ENCODE assay signal across 8 mouse cellular contexts in genomic region chr5:64505835-64506600, GRCm38 (mm10).
DNase-seq lines count a peak whose midpoint lies in the region; ATAC-seq and TF ChIP-seq lines count a peak whose summit lies in the region.

No protein-coding gene starts in this region.

- TF ChIP-seq CTCF in left cerebral cortex, adult 2 months (IDR thresholded peaks at IDR 0.05), result peak; percentile 96

- peak overlapping the region; percentile 35 for H3K4me3 ChIP-seq in hindbrain, embryonic 16.5 days (ENCODE audit: low read length)
- peak overlapping the region; percentile 41 for H3K4me3 ChIP-seq in left cerebral cortex, adult 2 months

- peaks cover 11% of the 10 kb centered on the region; the same call in 1 of the 2 replicates for H3K4me1 ChIP-seq in hindbrain, embryonic 16.5 days (ENCODE audit: control insufficient read depth, insufficient read depth, low read depth, low read length)

- no peaks in the 10 kb centered on the region for H3K9me3 ChIP-seq in hindbrain, embryonic 16.5 days (ENCODE audit: control insufficient read depth, low read length)

- H3K4me2 ChIP-seq in hindbrain, embryonic 16.5 days (ENCODE audit: low read length), result peak overlapping the region; percentile 58

- H3K27me3 ChIP-seq in hindbrain, embryonic 16.5 days (replicated peaks; ENCODE audit: control insufficient read depth, insufficient read depth, low read length), result no peaks in the 10 kb centered on the region

- no peak overlapping the region for H3K27ac ChIP-seq in hindbrain, embryonic 16.5 days (ENCODE audit: low read depth, low read length)
- no peak overlapping the region for H3K27ac ChIP-seq in left cerebral cortex, adult 2 months

- no peak overlapping the region for H3K9ac ChIP-seq in hindbrain, embryonic 16.5 days (ENCODE audit: low read depth, low read length)

- intact Hi-C loops in left cerebral cortex, adult 2 months (cut with DNase I), result loop anchor here (1.0 to 5.0 kb wide), 4 partner anchors 61 to 361 kb away; no protein-coding TSS in a partner anchor

- WGBS in hindbrain, embryonic 16.5 days, result 2% methylated on average over 15 of the region's 15 CpGs

- no peaks in the 10 kb centered on the region for H3K36me3 ChIP-seq in hindbrain, embryonic 16.5 days (ENCODE audit: control insufficient read depth, insufficient read depth, low read length)

- ATAC-seq in hindbrain, embryonic 16.5 days, result peak; percentile 78
- peak; percentile 92 for ATAC-seq in megakaryocyte, adult 5-6 weeks (ENCODE audit: poor library complexity, severe bottlenecking)

- peak; percentile 80 for DNase-seq in T-cell, adult 2 months (ENCODE audit: low spot score)
- DNase-seq in cerebellum, postnatal 36 days, result peak; percentile 71 to 73
- peak; percentile 81 for DNase-seq in gastrocnemius, adult 18-20 months (ENCODE audit: low spot score)
- DNase-seq in left cerebral cortex, adult 2 months (ENCODE audit: extremely low spot score in 1 of 2, low spot score in 2 of 2), result peak; percentile 68 to 84
- peak; percentile 73 to 77 for DNase-seq in right cerebral cortex, adult 2 months (ENCODE audit: low spot score in 2 of 2)
- DNase-seq in urinary bladder, postnatal 14 days (ENCODE audit: low spot score), result peak; percentile 86
